Mouse (Mus musculus): Measurements from ENCODE around the gene Gpr153.

Gene Gpr153

DNA sequence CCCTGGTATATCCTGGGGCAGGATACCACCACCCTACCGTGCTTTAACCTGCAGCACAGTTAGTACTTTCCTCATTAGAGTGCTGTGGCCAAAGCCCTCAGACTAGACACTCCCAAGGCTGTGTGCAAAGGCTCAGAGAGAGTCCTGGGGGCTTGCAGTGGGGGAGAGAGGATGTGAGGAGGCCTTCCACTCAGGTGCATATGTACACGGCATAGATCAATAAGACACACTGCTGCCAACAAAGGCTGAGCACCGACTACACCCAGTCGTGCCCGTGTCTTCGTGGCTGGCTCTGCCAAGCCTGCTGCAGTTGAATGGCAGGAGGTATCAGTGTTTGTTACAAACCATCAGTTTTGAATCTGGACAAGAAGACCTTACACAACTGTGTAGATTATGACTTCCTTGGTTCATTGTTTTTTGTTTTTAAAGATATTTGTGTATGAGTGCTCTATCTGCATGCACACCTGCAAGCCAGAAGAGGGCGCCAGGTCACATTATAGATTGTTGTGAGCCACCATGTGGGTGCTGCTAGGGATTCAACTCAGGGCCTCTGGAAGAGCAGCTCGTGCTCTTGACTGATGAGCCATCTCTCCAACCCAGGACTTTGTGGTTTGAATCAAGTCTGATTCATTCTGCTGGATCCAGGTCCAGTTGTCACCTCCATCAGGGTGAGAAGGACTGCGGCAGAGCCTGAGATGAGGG, 9.0 kb upstream of the Gpr153 start:
- DNase-seq (ENCODE audit: low read depth, low spot score): no peak

DNA sequence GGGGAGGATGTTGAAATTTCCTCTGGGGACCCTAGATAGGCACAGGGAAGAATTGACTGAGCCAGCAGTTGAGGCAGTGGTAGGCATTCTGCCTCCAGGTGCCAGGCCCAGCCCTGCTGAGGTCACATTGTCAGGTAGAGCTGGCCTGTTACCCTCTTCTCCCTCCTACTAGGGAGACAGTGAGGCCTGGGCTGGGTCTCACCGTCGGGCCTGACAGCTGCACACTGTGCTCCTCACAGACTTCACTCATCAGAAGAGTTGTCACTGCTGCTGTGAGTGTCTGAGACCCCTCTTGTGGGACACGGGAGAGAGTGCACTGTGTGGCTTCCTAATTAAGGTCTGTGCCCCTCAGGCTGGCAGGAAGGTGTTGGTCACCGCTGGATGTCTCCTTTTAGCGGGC, 8.2 kb upstream of the Gpr153 start:
- no peak for DNase-seq (ENCODE audit: low read depth, low spot score)

DNA sequence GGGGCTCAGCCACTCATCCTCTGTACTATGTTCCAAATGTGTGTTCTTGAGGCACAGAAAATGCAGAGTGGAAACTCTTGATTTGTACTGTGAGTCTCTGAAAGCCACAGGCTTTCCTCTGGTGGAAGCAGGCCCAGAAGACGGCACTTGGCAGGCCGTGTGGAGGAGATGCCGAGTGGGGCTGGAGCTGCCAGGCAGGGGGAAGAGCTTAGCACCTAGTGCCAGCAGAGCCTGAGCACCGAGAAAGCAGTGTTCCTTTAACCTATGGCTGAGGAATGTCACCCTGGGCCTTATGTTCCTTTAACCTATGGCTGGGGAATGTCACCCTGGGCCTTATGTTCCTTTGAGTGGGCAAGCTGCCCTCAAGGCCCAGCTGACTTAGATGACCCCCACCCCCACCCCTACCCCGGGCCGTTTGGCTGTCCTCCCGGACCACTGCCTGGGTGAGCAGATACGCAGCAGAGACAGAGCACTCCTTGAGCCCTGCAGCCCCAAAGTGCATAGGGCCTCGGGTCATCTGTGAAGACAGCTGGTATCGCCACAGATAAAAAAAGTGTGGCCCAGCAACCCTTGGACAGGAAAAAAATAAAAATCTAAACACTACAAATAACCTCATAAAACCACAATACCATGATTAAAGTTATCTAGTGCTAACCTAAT, 7.7 kb upstream of the Gpr153 start:
- no peak for DNase-seq (ENCODE audit: low read depth, low spot score)

DNA sequence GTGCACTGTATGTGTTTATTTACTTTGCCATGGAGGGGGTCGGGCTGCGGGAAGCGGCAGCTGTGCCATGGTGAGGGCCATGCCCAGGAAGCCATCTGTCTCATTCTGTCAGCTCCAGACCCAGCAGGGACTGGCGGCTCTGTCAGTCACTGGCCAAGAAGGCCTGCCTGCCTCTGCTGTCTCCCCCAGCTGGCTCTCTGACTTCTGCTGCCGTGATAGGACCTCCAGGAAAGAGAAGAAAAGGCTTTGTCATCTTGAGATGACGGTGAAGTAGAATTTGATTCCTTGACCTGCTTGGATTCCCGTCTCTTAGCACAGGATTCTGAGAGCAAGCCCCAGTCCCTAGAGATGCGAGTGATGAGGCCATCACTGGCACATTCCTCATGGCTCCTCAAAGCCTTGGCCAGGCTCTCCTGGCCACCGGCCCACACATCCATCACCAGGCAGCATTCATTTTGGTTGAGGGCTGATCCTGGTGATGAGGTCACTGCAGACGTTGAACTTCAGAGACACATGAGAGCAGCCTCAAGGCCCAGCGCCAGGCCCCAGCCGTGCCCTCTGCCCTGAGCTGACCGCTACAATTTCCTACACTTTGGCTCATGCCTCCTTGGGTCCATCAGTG, 6.2 kb upstream of the Gpr153 start:
- no peak for DNase-seq (ENCODE audit: low read depth, low spot score)

DNA sequence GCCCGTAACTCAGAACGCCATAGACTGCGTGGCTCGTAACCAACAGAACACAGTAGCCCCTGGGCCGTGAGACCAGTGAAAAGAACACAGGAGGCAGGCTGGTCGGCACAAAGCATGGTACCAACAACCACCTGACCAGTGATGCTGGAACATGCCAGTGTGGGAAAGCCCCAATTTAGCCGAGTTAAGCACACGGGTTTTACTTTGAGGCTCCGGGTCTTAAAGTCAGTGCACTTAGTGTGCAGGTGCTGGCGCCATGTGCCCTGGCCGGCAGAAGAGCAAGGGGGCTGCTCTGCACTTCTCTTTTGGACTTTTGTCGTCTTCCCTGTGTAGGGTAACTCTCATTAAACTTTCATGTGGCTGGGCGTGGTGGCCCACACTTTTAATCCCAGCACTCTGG, 4.1 kb upstream of the Gpr153 start:
- no peak for DNase-seq (ENCODE audit: low read depth, low spot score)

DNA sequence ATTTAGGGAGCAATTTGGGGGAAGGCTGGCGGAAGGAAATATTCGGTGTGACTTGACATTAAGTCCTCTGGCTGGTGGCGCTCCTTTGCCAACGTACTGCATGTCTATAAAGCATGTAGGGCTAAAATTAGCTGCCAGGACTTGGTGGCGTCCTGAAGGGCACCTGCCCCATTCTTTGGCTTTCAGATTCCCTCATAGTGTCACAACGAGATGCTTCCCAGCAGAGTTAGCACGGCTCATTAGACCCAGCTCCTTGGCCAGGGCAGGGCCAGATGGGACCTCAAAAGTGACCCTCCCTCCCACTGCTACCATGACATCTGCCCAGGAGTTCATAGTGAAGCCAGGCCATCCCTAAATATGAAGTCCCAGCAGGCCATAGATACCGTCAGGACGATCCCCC, 3.4 kb upstream of the Gpr153 start:
- no peak for DNase-seq (ENCODE audit: low read depth, low spot score)

DNA sequence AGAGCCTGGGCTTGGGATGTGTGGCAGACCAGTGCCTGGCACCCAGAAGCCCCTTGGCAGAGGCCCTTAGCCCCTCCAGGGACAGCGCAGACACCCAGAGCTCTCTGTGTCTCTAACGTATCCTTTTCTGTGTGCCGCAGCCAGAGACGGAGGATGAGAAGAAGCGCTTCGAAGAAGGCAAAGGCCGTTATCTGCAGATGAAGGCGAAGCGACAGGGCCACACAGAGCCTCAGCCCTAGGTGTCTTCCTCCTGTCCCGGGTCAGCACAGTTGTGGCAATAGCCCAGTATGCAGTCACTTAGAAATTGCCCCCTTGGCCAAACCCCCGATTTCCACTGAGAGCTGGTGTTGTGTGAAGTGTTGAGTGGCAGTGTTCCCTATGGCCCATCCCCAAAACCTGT, 2.7 kb upstream of the Gpr153 start:
- DNase-seq (ENCODE audit: low read depth, low spot score): no peak

DNA sequence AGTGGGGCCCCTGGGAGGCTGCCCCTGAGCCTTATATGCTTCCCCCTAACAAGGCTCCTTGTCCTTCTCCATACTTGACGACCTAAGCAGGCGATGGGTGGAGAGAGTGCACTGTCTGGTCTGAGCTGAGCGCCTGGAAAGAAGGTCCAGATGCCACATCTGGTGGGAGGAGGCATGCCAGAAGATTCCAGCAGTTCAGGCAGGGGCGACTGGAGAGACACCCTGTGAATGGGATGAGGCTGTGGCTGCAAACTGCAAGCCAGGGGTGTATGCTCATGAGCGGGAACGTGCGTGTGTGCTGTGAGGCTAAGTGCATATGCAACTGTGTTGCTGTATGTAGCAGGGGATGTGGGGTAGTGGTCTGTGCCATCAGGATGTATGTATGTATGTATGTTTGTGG, 2.0 kb upstream of the Gpr153 start:
- DNase-seq (ENCODE audit: low read depth, low spot score): no peak

DNA sequence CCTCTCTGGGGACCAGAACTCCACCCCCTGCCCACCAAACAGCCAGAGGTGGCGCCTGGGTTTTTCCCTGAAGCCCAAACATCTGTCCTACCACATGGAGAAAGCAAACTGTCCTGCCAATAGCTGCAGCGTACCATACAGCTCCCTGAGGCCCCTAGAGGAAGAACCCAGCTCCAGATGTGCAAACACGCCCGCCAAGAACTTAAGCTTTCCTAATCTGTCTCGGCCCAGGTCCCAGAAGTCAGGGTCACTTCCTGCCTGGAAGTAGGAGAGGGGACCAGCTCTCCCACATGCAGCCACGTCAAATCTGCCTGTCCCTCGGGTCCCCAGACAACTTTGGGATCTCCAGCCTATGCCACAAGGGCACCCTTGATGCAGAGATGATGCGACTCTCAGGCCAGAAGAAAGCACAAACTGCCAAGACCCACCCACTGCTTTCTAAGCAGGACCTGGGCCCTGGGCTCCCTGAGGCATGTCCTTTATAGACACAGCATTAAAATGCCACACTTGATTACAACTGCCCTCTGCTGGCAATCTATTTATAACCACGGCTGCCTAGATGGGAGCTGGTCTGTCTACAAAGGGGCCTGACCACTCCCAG, 1.5 kb upstream of the Gpr153 start:
- no peak for DNase-seq (ENCODE audit: low read depth, low spot score)

DNA sequence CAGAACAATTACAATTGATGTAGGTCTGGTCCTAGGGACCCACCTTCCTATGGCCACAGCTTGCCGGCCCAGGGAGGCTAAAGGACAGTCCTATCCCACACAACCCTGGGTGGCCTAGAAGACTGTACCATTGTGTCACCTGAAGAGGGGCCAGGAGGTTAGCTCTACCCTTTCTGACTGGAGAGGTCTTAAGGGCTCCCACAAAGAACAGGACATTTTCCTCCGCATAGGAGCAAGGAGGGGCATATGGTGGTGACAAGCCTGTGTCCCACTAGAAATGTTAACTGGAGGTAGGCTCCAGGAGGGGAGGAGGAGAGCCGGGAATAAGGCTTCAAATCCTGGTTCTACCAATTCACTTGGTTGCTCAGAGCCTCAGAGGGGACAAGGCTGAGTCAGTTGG, 841 bp upstream of the Gpr153 start:
- DNase-seq (ENCODE audit: low read depth, low spot score): no peak

DNA sequence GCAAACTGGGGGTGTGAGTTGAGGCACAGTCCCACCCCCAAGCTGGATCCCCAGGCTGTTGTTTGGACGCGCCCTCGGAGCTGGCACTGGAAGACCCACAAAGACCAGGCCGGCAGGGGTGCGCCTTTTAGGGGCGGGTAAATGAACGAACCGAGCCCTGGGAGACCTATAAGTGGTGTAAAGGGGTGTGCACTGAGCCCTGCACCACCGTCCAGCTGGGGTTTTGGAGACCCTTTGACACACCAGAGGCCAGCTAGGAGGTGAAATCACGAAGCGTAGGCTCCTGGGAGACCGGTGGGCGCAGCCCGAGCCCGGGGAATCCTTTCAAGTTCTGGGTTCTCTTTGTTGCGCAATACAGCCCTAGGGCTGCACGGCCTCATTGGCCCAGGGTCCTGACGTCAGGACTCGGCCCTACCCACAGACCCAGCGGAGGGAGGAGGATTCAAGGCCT, 674 bp downstream of the Gpr153 start:
- peak; percentile 60 for DNase-seq (ENCODE audit: low read depth, low spot score)

DNA sequence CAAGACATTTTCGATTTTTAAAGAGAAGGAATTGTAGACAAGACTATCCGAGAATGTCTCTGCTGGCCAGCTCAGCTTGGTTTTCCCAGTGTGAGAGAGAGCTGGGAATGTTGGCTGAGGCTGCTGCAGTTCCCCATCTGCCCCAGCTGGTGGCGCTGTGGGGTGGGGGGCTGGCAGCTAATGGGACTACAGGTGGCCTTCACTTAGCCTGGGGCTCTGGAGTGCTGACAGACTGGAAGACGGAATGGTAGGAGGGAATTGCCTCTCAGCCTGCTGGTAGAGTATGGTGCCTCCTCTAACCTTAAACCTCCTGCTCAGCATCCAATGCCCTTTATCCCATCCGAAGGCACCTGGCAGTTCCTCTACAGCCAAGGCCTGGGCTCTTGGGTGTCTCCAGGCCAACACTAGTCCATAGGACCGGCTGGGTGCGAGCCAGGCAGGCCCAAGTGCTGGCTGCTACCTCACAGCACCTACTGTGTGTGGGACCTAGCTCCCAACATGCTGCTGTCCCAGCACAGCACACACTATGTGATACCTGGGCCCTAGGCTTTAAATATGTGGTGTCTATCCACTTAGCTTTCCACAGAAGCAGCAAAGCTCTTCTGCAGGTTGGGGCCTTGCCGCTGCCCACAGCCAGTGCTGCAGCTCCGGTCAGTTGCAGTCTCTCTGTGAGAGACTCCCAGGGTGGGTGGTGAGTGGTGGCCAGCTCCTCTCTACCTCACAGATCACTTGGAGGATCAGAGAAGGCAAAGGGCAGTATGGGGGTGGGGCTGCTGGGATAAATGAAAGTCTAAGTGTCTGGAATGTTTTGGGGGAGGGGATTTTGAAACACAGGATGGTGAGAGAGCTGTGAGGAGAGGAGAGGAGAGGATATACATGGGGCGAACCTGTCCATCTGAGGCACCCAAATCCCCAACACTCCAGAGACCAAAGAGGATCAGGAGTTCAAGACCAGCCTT, 2.6 kb downstream of the Gpr153 start:
- peak; percentile 57 for DNase-seq (ENCODE audit: low read depth, low spot score)

DNA sequence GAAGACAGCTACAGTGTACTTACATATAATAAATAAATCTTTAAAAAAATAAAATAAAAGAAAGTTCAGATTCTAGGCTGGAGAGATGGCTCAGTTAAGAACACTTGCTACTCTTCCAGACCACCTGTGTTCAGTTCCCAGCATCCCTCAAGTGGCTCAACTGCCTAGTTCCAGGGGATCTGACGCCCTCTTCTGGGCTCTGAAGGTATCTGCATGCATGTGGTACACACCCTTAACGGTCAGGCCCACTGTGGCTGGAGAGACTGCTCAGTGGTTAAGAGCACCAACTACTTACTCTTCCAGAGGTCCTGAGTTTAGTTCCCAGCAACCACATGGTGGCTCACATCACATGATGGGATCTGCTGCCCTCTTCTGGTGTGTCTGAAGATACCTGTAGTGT, 3.9 kb downstream of the Gpr153 start:
- DNase-seq (ENCODE audit: low read depth, low spot score): no peak

DNA sequence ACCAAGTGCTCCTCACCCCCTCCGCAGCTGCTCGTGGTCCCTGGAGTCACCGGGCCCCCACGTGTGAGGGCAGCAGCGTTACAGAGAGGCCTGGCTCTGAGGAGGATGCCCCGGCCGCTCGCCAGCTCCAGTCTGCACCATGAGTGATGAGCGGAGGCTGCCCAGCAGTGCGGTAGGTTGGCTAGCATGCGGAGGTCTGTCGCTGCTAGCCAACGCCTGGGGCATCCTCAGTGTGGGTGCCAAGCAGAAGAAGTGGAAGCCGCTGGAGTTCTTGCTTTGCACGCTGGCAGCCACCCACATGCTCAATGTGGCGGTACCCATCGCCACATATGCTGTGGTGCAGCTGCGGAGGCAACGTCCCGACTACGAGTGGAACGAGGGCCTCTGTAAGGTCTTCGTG, 5.0 kb downstream of the Gpr153 start:
- no peak for DNase-seq (ENCODE audit: low read depth, low spot score)

DNA sequence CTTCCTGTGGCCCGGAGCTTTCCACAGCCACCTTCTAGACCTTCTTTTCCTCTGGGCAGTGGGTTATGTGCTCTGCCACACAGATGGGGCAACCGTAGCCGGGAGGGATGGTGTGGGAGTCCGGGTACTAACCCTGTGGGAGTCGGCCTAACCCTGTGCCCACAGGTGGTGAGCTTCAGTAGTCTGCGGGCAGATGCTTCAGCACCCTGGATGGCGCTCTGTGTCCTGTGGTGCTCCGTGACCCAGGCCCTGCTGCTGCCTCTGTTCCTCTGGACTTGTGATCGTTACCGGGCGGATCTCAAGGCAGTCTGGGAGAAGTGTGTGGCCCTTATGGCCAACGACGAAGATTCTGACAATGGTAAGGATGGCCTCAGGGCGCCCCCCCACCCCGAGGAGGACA, 7.6 kb downstream of the Gpr153 start:
- DNase-seq (ENCODE audit: low read depth, low spot score): no peak

DNA sequence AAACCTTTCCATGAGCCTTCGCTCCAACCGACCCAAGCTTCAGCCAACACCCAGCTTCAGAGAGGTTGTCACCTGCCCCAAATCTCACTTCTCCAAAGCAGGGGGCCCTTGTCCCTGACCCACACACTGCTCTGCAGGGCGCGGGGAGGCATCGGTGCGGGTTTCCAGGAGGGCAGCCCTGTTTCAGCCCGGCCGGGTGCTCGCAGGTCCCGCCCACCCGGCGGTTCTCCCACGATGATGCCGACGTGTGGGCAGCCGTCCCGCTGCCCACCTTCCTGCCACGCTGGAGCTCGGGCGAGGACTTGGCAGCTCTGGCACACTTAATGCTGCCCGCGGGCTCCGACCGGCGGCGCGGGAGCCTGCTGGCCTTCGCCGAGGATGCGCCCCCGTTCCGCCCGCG, 8.7 kb downstream of the Gpr153 start:
- no peak for DNase-seq (ENCODE audit: low read depth, low spot score)

DNA sequence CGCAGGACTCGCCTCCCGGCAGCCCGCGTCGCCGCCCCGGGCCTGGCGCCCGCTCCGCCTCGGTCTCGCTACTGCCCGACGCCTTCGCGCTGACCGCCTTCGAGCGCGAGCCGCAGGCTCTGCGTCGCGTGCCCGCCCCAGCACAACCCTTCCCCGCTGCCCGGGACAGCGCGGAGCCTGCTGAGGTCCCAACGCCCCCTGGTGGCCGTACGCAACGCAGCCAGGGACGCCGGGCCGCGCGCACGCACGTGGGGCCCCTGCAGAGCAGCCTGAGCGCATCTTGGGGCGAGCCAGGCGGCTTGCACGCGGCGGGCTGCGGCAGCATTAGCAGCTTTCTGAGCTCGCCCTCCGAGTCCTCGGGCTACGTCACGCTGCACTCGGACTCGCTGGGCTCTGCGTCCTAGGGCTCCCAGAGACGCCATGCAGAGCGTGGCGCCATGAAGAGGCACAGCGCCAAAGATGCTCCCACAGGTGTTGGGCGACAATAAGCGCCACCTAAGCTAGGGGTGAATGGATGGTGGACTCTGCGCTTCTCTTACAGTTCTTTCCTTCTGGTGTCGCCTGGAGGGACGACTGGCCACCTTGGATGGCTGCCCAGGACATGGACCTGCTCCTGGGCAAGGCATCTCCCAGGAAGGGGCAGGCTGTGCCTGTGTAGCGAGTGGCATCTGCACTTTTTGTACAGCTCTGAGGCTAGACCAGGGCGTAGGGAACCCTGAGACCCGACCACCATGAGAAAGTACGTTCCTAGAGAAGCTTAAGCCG, 9.3 kb downstream of the Gpr153 start:
- peak; percentile 90 for DNase-seq (ENCODE audit: low read depth, low spot score)

DNA sequence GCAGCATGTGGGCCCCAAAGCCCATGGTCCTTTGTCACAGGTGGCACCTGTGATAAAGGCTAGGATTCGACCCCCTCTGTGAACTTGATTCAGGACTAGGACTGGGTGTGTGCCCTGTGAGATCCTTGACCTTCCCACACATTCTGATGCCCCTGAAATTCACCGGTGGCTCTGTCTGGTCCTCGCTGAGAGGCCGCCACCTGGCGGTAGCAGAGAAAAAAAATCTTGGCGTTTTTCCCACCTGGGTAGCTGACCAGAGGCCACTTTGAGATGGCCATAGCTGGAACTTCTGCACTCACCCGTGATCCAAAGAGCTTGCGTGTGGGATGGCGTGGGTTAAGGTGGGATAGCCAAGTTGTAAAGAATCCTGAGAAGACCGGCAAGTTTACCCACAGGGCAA, 11.5 kb downstream of the Gpr153 start:
- peak; percentile 60 for DNase-seq (ENCODE audit: low read depth, low spot score)

DNA sequence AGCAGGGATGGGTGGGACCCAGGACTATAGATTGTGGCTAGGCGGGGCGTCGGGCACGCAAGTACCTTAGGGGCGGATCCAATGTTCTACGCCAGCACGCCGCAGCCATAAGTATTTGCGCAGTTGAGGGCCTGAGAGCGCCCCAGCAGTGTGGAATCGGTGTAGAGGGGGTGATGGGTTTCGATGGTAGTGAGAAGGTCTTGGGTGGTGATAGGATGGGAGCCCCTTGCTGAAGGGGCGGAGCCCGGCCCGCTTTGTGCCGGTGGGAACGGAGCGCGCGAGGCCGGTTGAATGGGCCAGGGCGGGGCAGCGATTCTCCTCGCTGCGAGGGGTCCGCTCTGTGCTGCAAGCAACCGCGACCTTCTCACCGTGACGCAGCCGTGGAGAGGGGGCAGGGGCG, 12.2 kb downstream of the Gpr153 start:
- DNase-seq (ENCODE audit: low read depth, low spot score): no peak

DNA sequence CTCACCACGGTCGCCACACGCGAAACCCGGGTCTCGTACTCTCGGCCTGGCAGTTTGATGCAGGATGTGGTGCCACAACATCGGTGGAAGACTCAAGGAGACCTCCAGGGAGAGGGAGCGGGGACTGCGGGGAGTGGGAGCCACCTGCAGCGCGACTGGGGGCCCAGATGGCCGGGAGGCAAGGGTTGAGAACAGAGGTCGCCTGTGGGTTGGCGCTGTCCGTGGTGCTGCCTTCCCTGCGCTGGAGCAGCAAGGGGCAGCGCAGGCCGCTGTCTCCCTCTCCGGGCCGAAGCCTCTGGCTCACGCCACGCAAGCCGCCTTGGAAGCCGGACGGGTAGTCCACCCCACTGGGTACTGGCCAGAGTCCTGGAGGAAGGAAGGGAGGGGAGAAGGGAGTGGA, 12.9 kb downstream of the Gpr153 start:
- DNase-seq (ENCODE audit: low read depth, low spot score): peak; percentile 79
